Mouse (Mus musculus): ENCODE measurements around the gene Siah3. TPM values are rescaled to one million over a fixed set of nuclear protein-coding genes. Genes with fewer than 3 reads are reported as not detected.

The Siah3 gene
- polyA plus RNA-seq (2017; shearing (Covaris generic)) = under 1 TPM; 0.16 to 0.28 TPM

DNA sequence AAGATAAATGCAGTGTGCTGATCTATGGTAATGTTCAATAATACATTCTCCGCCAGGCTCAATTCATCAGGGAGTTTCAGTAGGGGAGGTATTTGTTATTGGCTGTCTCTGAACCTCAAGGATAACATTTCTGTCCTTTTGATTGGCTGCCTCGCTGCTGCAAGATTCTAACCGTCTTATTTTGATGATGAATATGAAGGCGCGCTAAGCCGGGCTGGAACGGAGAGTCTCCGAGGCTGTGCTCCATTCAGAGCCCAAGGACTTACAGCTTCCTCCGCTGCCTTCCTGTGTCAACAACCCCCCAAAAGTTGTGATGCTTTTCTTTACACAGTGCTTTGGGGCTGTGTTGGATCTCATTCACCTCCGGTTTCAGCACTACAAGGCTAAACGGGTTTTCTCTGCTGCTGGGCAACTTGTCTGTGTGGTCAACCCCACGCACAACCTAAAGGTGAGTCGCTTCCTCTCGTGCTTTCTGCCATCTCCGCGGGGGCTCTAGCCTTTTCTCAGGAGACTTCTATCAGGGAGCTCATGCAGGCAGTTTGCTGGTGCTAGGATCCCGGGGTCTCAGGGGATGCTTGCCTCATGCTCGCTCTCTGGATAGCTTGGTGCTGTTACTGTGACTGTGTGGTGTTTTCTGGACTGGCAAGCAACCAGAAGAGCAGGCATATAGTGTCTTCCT lies at the start of gene Siah3:
Gene Siah3, plus strand, starts transcription at position 240 of the 679 bp plus-strand sequence.

Other genes with a start within 250 kb of the Siah3 start
- not detected for gene Cpb2, start 213.7 kb upstream of the Siah3 start, polyA plus RNA-seq (2017; shearing (Covaris generic))
- gene Zc3h13, start 171.6 kb upstream of the Siah3 start, polyA plus RNA-seq (2017; shearing (Covaris generic)) = 10 to 100 TPM; 31.1 to 33.5 TPM
- not detected for gene Spert, start 137.1 kb downstream of the Siah3 start, polyA plus RNA-seq (2017; shearing (Covaris generic))
- not detected for gene Erich6b, start 186.3 kb downstream of the Siah3 start, polyA plus RNA-seq (2017; shearing (Covaris generic))

Data from activated CD4-positive, CD25-positive, alpha-beta regulatory T cell (primary cell).